Mouse (Mus musculus) frontal cortex, adult 2 months (tissue): ENCODE measurements around the gene Zfp143. TPM values are rescaled to one million over a fixed set of nuclear protein-coding genes. Genes with fewer than 3 reads are reported as not detected.
"Not testable (repeated sequence)": the region's sequence is repeated elsewhere in the genome, so short reads cannot be mapped to it uniquely, and the experiment has no call there.

Experiments
- DNase-seq, 2 experiments: peaks; one replicate each; pipeline ENCODE4 v3.0.0; 2022; ENCODE audit warnings: low spot score in 1 of 2; ENCODE audit errors: extremely low spot score in 1 of 2
- polyA plus RNA-seq: library from polyadenylated mRNA; depleted of rRNA; stranded (reverse); fragments of >200 nt; gene quantifications from 2 replicates; pipeline ENCODE4 v1.2.3, GENCODE M21; 2012

The Zfp143 gene
- polyA plus RNA-seq, 1 experiment, result 14.0 TPM

GRCm38 (mm10) chr7:110091670-110092069 is 30.7 kb downstream of the Zfp143 start:
- peak; percentile 52 to 67 for DNase-seq

- DNase-seq, result no peak
These were observed 35.3 kb downstream of the Zfp143 start for GRCm38 (mm10) chr7:110096332-110096731.

- no peak for DNase-seq
These were observed 36.2 kb downstream of the Zfp143 start for GRCm38 (mm10) chr7:110097106-110097793.

GRCm38 (mm10) chr7:110100854-110101253 is 39.8 kb downstream of the Zfp143 start:
- no peak for DNase-seq

GRCm38 (mm10) chr7:110101266-110101665 is 40.2 kb downstream of the Zfp143 start:
- DNase-seq, result no peak

- no peak for DNase-seq
These were observed 44.0 kb downstream of the Zfp143 start for GRCm38 (mm10) chr7:110105041-110105440.

GRCm38 (mm10) chr7:110106633-110107032 is 45.6 kb downstream of the Zfp143 start:
- DNase-seq, result no peak

- not testable (repeated sequence) for DNase-seq
These were observed 47.5 kb downstream of the Zfp143 start for GRCm38 (mm10) chr7:110108524-110108923.

- DNase-seq, result peak in 1 of 2 experiments; percentile 42
These were observed 48.1 kb downstream of the Zfp143 start for GRCm38 (mm10) chr7:110108967-110109610.

GRCm38 (mm10) chr7:110110061-110110656 is 49.1 kb downstream of the Zfp143 start:
- DNase-seq, result no peak

GRCm38 (mm10) chr7:110114699-110115098 is 53.7 kb downstream of the Zfp143 start:
- DNase-seq, result no peak

GRCm38 (mm10) chr7:110116731-110117291 is 55.8 kb downstream of the Zfp143 start:
- no peak for DNase-seq

- DNase-seq, result no peak
These were observed 57.4 kb downstream of the Zfp143 start for GRCm38 (mm10) chr7:110118448-110118847.

- DNase-seq, result no peak
These were observed 59.3 kb downstream of the Zfp143 start for GRCm38 (mm10) chr7:110120157-110120784.

GRCm38 (mm10) chr7:110121162-110121515 is 60.1 kb downstream of the Zfp143 start:
- DNase-seq, result no peak

GRCm38 (mm10) chr7:110121516-110122288 is 60.7 kb downstream of the Zfp143 start, which contains the start of gene Wee1:
TSS of gene Wee1 (plus strand) at chr7:110122046.
- peak; percentile 95 to 98 for DNase-seq

GRCm38 (mm10) chr7:110122289-110122564 is 61.2 kb downstream of the Zfp143 start:
- peak; percentile 18 to 67 for DNase-seq

- DNase-seq, result peak in 1 of 2 experiments; percentile 53
These were observed 61.8 kb downstream of the Zfp143 start for GRCm38 (mm10) chr7:110122565-110123422.

- DNase-seq, result no peak
These were observed 63.0 kb downstream of the Zfp143 start for GRCm38 (mm10) chr7:110123844-110124555.
